Mouse (Mus musculus): Measurements from ENCODE around the gene Vcan. TPM values are rescaled to one million over a fixed set of nuclear protein-coding genes. Genes with fewer than 3 reads are reported as not detected.

The Vcan gene
- polyA plus RNA-seq (2012; rRNA removed): 2.1 and 2.9 TPM in 2 replicates

DNA sequence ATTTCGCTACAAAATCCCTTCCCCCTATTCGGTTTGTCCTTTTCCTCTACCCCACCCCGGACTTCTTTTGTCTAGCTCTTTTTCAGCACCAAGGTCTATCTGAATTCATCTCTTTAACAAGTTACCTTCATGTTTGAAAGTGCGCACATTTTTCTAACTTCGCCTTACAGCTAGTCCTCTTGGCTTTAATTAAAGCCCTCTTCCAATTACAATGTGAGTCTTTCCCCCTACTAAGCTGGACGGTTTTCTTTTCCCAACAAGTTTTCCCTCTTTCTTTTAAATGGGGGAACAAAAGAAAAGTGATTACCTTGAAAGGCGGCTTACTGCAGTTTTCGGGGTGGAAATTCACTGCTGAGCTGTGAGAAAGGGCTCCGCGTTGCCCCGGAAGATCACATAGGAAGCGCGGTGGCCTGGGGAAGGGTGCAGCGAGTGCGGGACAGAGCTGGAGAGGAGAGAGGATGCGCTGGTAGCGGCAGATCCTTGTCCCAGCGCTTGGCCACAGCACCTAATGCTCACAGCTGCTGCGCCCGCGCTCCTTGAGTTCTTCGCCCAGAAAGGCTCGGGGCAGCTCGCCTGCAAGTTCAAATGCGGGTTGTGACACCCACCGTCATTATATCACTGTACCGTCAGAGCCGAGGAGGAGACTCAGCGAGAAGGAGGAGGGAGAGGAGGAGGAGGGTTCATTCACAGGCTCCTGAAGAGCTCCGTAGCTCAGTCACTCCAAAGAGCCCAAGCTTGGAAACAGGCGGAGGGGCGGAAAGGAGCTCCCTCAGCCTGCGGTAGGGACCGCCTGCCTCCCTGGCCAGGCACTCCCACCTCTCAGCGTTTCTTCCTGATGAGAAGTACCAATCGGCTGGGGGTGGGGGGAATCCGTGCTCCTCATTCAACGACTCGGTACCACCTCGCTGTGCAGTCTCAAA, at the start of gene Vcan:
TSS of gene Vcan (minus strand) at position 744 of the 920 bp plus-strand sequence.
- H3K4me1 ChIP-seq (ENCODE audit: control insufficient read depth, insufficient read depth, low read length): peaks cover 9% of the 10 kb centered on the region
- peak; percentile 20 for DNase-seq
- TF ChIP-seq POLR2A (IDR thresholded peaks at IDR 0.05; ENCODE audit: borderline replicate concordance, extremely low read depth, low read depth, low read length) (no peak), CTCF (IDR thresholded peaks at IDR 0.05; ENCODE audit: insufficient read depth, low read length) (no peak)
- peak within 1 kb of the TSS; percentile 49 for H3K4me3 ChIP-seq (replicated peaks; ENCODE audit: extremely low read depth, low read depth, low read length)
- WGBS: under 1% methylated on average over 40 of the region's 40 CpGs

DNA sequence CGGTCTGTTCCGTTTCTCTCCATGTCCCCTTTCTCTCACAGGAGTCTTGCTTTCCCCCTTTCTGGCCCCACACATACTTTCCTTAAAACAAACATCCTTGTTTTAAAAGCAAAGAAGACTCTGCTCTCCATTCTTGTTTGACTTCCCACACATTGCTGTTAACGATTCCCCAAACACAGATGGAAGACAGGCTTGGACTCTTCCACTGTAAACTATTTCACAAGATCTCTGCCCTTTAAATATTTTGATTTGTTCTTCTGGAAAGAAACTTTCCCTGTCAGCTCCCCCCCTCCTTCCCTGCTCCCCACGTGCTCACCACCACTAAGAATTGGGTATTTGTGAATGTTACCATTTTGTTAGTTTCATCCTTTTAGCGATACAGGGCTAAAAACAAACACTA, 49.2 kb upstream of the Vcan start:
- WGBS: 42% methylated on average over 5 of the region's 5 CpGs
- DNase-seq: no peak
- Histone ChIP-seq H3K4me3 (replicated peaks; ENCODE audit: extremely low read depth, low read depth, low read length) (no peak overlapping the region), H3K4me1 (ENCODE audit: control insufficient read depth, insufficient read depth, low read length) (no peaks in the 10 kb centered on the region)
- TF ChIP-seq CTCF (IDR thresholded peaks at IDR 0.05; ENCODE audit: insufficient read depth, low read length) (no peak), POLR2A (IDR thresholded peaks at IDR 0.05; ENCODE audit: borderline replicate concordance, extremely low read depth, low read depth, low read length) (no peak)

DNA sequence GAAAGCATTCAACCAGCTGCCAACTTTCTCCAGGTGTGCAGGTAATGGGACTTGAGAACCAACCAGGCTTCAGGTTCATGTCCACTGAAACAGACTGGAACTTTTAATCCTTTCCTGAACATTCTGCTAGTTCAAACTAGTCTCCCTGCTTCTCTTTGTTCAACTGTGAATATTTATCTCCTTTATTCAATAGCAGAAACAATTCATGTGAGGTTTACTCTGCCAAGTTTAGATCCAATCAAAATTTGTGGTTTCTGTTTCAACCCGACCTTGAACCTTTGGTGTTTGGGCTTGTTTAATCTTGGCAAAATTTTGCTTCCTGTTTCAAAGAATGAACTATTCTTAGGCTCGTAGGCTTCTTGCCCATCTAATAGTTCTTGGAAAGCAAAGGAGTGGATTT, 40.6 kb upstream of the Vcan start:
- 7% methylated on average over 2 of the region's 2 CpGs for WGBS
- H3K4me3 ChIP-seq (replicated peaks; ENCODE audit: extremely low read depth, low read depth, low read length): no peak overlapping the region
- H3K4me1 ChIP-seq (ENCODE audit: control insufficient read depth, insufficient read depth, low read length): no peaks in the 10 kb centered on the region; the same call in 1 of the 2 replicates
- DNase-seq: no peak
- TF ChIP-seq POLR2A (IDR thresholded peaks at IDR 0.05; ENCODE audit: borderline replicate concordance, extremely low read depth, low read depth, low read length): no peak
- no peak for TF ChIP-seq CTCF (IDR thresholded peaks at IDR 0.05; ENCODE audit: insufficient read depth, low read length)

DNA sequence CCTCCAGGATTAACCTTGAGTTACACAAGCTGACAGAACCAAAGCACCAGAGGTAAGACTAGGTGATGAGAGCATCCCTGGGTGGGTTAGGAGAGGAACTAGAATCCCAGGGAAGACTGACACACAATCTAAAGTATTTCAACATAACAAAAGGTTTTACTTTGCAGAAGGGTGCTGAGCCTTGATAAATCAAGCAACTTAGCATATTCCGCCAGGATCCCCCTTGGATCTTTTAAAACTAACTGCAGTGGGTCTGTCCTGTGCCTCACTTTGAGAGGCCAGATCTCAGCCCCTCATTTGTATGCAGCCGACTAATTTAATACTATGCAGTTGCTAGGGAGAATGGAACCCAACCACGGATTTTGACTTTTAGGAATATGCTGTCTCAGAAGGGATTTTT, 38.0 kb upstream of the Vcan start:
- no peak for DNase-seq
- WGBS: 81% methylated on average over 3 of the region's 3 CpGs
- H3K4me1 ChIP-seq (ENCODE audit: control insufficient read depth, insufficient read depth, low read length): no peaks in the 10 kb centered on the region; the same call in 1 of the 2 replicates
- TF ChIP-seq CTCF (IDR thresholded peaks at IDR 0.05; ENCODE audit: insufficient read depth, low read length) (no peak), POLR2A (IDR thresholded peaks at IDR 0.05; ENCODE audit: borderline replicate concordance, extremely low read depth, low read depth, low read length) (no peak)
- H3K4me3 ChIP-seq (replicated peaks; ENCODE audit: extremely low read depth, low read depth, low read length): no peak overlapping the region

DNA sequence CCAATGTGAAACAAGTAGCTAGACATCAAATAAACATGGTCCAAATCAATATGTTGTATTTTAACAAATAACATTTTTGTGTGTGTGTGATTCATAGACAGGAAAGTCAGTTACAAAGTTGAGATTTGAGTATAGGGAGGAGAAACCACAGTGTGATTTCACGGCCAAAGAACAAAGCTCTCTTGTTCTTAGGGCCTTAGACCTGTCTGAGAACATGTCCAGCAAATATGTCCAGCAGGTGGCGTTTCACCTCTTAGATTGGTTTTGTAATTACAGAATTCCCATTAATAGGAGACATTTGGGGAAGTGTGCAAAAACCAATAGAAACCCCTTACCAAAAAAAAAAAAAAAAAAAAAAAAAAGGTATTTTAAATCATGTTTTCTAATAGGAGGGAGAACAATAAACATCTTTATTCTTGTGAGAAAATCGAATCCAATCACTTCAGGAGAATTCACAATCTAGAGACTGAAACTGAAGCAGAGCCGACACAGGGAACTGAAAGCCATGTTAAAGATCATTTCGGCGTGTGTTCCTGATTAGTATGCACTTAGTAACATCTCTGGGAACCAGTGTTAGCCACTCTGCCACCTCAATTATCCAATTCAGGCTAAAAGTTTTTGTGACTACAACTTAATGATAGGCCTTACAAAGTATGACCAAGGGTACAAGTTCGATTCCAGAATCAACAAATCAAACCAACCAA, 37.1 kb upstream of the Vcan start:
- Histone ChIP-seq H3K4me1 (ENCODE audit: control insufficient read depth, insufficient read depth, low read length) (no peaks in the 10 kb centered on the region; the same call in 1 of the 2 replicates), H3K4me3 (replicated peaks; ENCODE audit: extremely low read depth, low read depth, low read length) (no peak overlapping the region)
- TF ChIP-seq CTCF (IDR thresholded peaks at IDR 0.05; ENCODE audit: insufficient read depth, low read length): no peak
- TF ChIP-seq POLR2A (IDR thresholded peaks at IDR 0.05; ENCODE audit: borderline replicate concordance, extremely low read depth, low read depth, low read length): no peak
- DNase-seq: peak; percentile 36
- 57% methylated on average over 7 of the region's 7 CpGs for WGBS

DNA sequence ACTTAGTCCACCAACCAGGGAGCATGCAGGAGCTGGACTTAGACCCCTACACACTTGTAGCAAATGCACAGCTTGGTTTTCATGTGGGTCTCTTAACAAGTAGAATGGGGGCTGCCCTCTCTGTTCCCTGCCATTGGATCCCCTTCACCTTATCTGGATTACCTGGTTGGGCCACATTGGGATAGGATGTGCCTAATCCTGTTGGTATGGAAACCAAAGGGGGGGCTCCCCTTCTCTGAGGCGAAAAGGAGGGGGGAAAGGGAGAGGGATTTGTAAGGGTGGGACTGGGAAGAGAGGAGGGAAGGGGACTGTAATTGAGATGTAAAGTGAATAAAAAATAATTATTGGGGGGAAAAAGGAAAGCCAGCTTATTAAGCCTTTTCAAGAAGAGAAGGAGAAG, 35.5 kb upstream of the Vcan start:
- H3K4me3 ChIP-seq (replicated peaks; ENCODE audit: extremely low read depth, low read depth, low read length): no peak overlapping the region
- 61% methylated on average over 1 of the region's 1 CpGs for WGBS
- no peak for DNase-seq
- no peaks in the 10 kb centered on the region; the same call in 1 of the 2 replicates for H3K4me1 ChIP-seq (ENCODE audit: control insufficient read depth, insufficient read depth, low read length)
- no peak for TF ChIP-seq CTCF (IDR thresholded peaks at IDR 0.05; ENCODE audit: insufficient read depth, low read length)
- no peak for TF ChIP-seq POLR2A (IDR thresholded peaks at IDR 0.05; ENCODE audit: borderline replicate concordance, extremely low read depth, low read depth, low read length)

DNA sequence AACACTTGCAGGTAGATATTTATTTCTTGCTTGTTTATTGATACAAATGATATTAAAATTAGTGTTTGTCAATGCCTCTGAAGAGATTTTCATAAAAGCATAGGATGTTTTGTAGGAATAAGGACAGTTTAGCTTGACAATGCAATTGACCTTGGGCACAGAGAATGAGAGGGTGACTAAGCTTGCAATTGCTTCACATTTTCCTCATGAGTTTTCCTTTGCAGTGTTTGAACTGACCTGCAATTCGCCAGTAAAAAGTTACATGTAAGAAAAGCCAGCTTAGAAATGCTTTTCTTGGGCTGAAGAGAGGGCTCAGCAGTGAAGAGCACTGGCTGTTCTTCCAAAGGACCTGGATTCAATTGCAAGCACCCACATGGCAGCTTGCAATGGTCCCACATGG, 34.8 kb upstream of the Vcan start:
- 70% methylated on average over 1 of the region's 1 CpGs for WGBS
- H3K4me1 ChIP-seq (ENCODE audit: control insufficient read depth, insufficient read depth, low read length): no peaks in the 10 kb centered on the region

DNA sequence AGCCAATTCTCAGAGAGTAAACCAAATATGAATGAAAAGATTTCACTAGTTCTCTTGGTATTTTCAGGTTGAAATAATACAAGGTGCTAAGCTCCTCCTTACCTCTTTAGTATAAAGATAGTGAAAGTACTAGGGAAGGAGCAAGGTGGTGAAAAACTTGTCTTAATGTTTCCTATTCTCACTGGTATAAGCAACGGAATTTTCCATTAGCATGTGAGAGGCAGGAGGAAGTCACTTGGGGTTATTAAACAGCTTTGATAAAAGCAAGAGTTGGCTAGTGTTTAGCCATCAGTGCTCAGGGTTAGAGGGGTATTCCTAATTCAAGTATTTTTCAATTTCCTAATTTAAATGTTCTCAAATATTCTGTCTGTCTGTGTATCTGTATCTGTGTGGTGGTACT, 24.2 kb upstream of the Vcan start:
- TF ChIP-seq POLR2A (IDR thresholded peaks at IDR 0.05; ENCODE audit: borderline replicate concordance, extremely low read depth, low read depth, low read length) (no peak), CTCF (IDR thresholded peaks at IDR 0.05; ENCODE audit: insufficient read depth, low read length) (no peak)
- WGBS: 40% methylated on average over 1 of the region's 1 CpGs
- DNase-seq: no peak

More for the DNA sequence above, 34.8 kb upstream of the Vcan start:
- DNase-seq: no peak
- no peak overlapping the region for H3K4me3 ChIP-seq (replicated peaks; ENCODE audit: extremely low read depth, low read depth, low read length)
- no peak for TF ChIP-seq POLR2A (IDR thresholded peaks at IDR 0.05; ENCODE audit: borderline replicate concordance, extremely low read depth, low read depth, low read length)
- TF ChIP-seq CTCF (IDR thresholded peaks at IDR 0.05; ENCODE audit: insufficient read depth, low read length): no peak

DNA sequence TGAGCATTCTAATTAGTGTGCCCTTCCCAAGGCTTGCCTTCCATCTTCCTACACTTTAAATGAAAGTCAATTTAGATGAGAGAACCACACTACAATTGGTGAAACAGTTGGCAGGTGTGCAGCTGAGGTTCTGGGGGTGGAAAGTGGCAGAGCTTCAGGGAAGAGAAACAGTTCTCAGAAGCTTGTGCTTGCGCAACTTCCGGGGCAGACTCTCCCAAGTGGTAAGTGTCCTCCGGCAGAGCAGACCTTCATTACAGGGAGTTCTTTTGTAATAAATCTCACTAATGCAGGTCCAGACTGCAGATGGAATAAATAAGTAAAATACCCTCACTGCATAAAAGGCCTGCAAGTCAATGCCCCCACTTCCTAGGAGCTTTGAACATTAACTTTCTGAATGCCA, 23.7 kb upstream of the Vcan start:
- no peak overlapping the region for H3K4me3 ChIP-seq (replicated peaks; ENCODE audit: extremely low read depth, low read depth, low read length)
- H3K4me1 ChIP-seq (ENCODE audit: control insufficient read depth, insufficient read depth, low read length): no peaks in the 10 kb centered on the region
- no peak for DNase-seq
- TF ChIP-seq POLR2A (IDR thresholded peaks at IDR 0.05; ENCODE audit: borderline replicate concordance, extremely low read depth, low read depth, low read length) (no peak), CTCF (IDR thresholded peaks at IDR 0.05; ENCODE audit: insufficient read depth, low read length) (no peak)
- 74% methylated on average over 3 of the region's 3 CpGs for WGBS

More for the DNA sequence above, 24.2 kb upstream of the Vcan start:
- no peaks in the 10 kb centered on the region for H3K4me1 ChIP-seq (ENCODE audit: control insufficient read depth, insufficient read depth, low read length)
- H3K4me3 ChIP-seq (replicated peaks; ENCODE audit: extremely low read depth, low read depth, low read length): no peak overlapping the region

Data from lung, adult 2 months (tissue).